In genomic region chr1:51929557-51929956, GRCm38 (mm10) we compare ENCODE assay signal across 17 mouse cellular contexts. TPM values are rescaled to one million over a fixed set of nuclear protein-coding genes. Genes with fewer than 3 reads are reported as not detected.
"Had no signal": no experiment of that assay in that cellular context is flagged by ENCODE, and none has a peak within 500 bp of the region (broad histone marks: within the 10 kb centered on the region; RNA-seq: fewer than 3 reads in every experiment).

No protein-coding gene starts in this region.

- H3K9ac ChIP-seq: lung, embryonic 15.5 days; midbrain, embryonic 13.5 days; midbrain, embryonic 15.5 days; neural tube, embryonic 12.5 days; stomach, embryonic 15.5 days had no signal

- H3K27ac ChIP-seq: lung, embryonic 15.5 days; midbrain, embryonic 13.5 days; midbrain, embryonic 15.5 days; neural tube, embryonic 12.5 days; stomach, embryonic 15.5 days; stomach, postnatal 0 days had no signal

- H3K4me3 ChIP-seq: lung, embryonic 15.5 days; megakaryocyte, embryonic 14.5 days; midbrain, embryonic 13.5 days; midbrain, embryonic 15.5 days; neural tube, embryonic 12.5 days; stomach, embryonic 15.5 days had no signal

- H3K27me3 ChIP-seq: lung, embryonic 15.5 days; midbrain, embryonic 13.5 days; midbrain, embryonic 15.5 days; neural tube, embryonic 12.5 days; stomach, embryonic 15.5 days had no signal

- H3K4me2 ChIP-seq: lung, embryonic 15.5 days; midbrain, embryonic 11.5 days; midbrain, embryonic 13.5 days; midbrain, embryonic 15.5 days; neural tube, embryonic 12.5 days; stomach, embryonic 15.5 days had no signal

- H3K4me1 ChIP-seq: midbrain, embryonic 13.5 days; midbrain, embryonic 15.5 days; neural tube, embryonic 12.5 days; stomach, embryonic 15.5 days had no signal

- H3K36me3 ChIP-seq: lung, embryonic 15.5 days; midbrain, embryonic 13.5 days; midbrain, embryonic 15.5 days; neural tube, embryonic 12.5 days; stomach, embryonic 15.5 days had no signal

- H3K9me3 ChIP-seq: lung, embryonic 15.5 days; midbrain, embryonic 13.5 days; midbrain, embryonic 15.5 days; neural tube, embryonic 12.5 days; stomach, embryonic 15.5 days had no signal

- DNase-seq: lung, adult 2 months; lung, postnatal 14 days; lung, postnatal 36 days; right cerebral cortex, postnatal 14 days; thymus, adult 2 months; thymus, postnatal 25 days; thymus, postnatal 4 days had no signal

- ATAC-seq: lung, postnatal 0 days; midbrain, embryonic 13.5 days; midbrain, embryonic 15.5 days had no signal

RNA-seq across cellular contexts. Expression of gene Myo1b, which starts 13.7 kb away (rescaled TPM):
- total RNA-seq: neutrophil, adult 5-6 weeks had no signal
